Mouse (Mus musculus): ENCODE measurements around the gene Mctp2. TPM values are rescaled to one million over a fixed set of nuclear protein-coding genes. Genes with fewer than 3 reads are reported as not detected.

Gene Mctp2
- polyA plus RNA-seq, 1 experiment: 7.1 TPM

GRCm38 (mm10) chr7:72313908-72314307 is 7.5 kb upstream of the Mctp2 start:
- Histone ChIP-seq H3K27ac (ENCODE audit: control insufficient read depth, insufficient read depth, low read depth, low read length, poor library complexity) (no peak overlapping the region), H3K4me1 (ENCODE audit: control insufficient read depth, insufficient read depth, low read length) (no peaks in the 10 kb centered on the region; the same call in 1 of the 2 replicates)

GRCm38 (mm10) chr7:72311582-72311981 is 5.2 kb upstream of the Mctp2 start:
- H3K4me3 ChIP-seq (replicated peaks; ENCODE audit: control insufficient read depth, low read depth, low read length): no peak overlapping the region
- TF ChIP-seq POLR2A (IDR thresholded peaks at IDR 0.05; ENCODE audit: borderline replicate concordance, control insufficient read depth, low read depth, low read length): no peak
- no peak for TF ChIP-seq CTCF (IDR thresholded peaks at IDR 0.05; ENCODE audit: control insufficient read depth, insufficient read depth, low read length)
- H3K27ac ChIP-seq (ENCODE audit: control insufficient read depth, insufficient read depth, low read depth, low read length, poor library complexity): no peak overlapping the region
- no peaks in the 10 kb centered on the region; the same call in 1 of the 2 replicates for H3K4me1 ChIP-seq (ENCODE audit: control insufficient read depth, insufficient read depth, low read length)
- WGBS: 56% methylated on average over 8 of the region's 8 CpGs

More at GRCm38 (mm10) chr7:72313908-72314307, 7.5 kb upstream of the Mctp2 start:
- TF ChIP-seq CTCF (IDR thresholded peaks at IDR 0.05; ENCODE audit: control insufficient read depth, insufficient read depth, low read length) (no peak), POLR2A (IDR thresholded peaks at IDR 0.05; ENCODE audit: borderline replicate concordance, control insufficient read depth, low read depth, low read length) (no peak)
- 55% methylated on average over 3 of the region's 3 CpGs for WGBS
- no peak overlapping the region for H3K4me3 ChIP-seq (replicated peaks; ENCODE audit: control insufficient read depth, low read depth, low read length)

- Histone ChIP-seq H3K27ac (ENCODE audit: control insufficient read depth, insufficient read depth, low read depth, low read length, poor library complexity) (peak overlapping the region; percentile 48; the same call in 1 of the 2 replicates), H3K4me3 (replicated peaks; ENCODE audit: control insufficient read depth, low read depth, low read length) (no peak overlapping the region), H3K4me1 (ENCODE audit: control insufficient read depth, insufficient read depth, low read length) (peaks cover 1% of the 10 kb centered on the region; the same call in 1 of the 2 replicates)
- WGBS: 4% methylated on average over 5 of the region's 5 CpGs
- TF ChIP-seq CTCF (IDR thresholded peaks at IDR 0.05; ENCODE audit: control insufficient read depth, insufficient read depth, low read length): no peak
- TF ChIP-seq POLR2A (IDR thresholded peaks at IDR 0.05; ENCODE audit: borderline replicate concordance, control insufficient read depth, low read depth, low read length): no peak
Measured at GRCm38 (mm10) chr7:72308078-72308477, 1.7 kb upstream of the Mctp2 start.

- Histone ChIP-seq H3K27ac (ENCODE audit: control insufficient read depth, insufficient read depth, low read depth, low read length, poor library complexity) (peak overlapping the region; percentile 86), H3K4me1 (ENCODE audit: control insufficient read depth, insufficient read depth, low read length) (peaks cover 1% of the 10 kb centered on the region; the same call in 1 of the 2 replicates)
- 11% methylated on average over 7 of the region's 7 CpGs for WGBS
Measured at GRCm38 (mm10) chr7:72306847-72307246, 439 bp upstream of the Mctp2 start.

DNA sequence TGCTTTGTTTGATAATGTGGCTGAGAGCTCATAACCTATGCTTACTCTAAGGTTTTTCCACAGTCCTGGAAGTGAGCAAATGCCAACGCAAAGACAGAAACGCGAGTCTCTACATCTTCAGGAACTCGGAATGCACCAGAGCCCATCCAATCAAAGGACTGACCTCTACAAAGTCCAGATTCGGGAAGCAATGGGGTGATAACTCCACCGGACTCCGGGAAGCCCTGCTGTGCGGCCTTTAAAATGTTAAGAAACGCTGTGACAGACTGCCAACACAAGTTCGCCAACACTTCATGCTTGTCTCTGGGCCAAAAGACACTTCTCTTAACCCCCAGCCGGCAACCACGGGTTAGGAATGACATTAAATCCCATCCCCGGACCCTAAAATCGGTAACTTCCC is 437 bp downstream of the Mctp2 start:
- WGBS: 2% methylated on average over 14 of the region's 14 CpGs
- Histone ChIP-seq H3K27ac (ENCODE audit: control insufficient read depth, insufficient read depth, low read depth, low read length, poor library complexity) (peak overlapping the region; percentile 86), H3K4me1 (ENCODE audit: control insufficient read depth, insufficient read depth, low read length) (peaks cover 1% of the 10 kb centered on the region; the same call in 1 of the 2 replicates), H3K4me3 (replicated peaks; ENCODE audit: control insufficient read depth, low read depth, low read length) (peak overlapping the region; percentile 85)
- TF ChIP-seq CTCF (IDR thresholded peaks at IDR 0.05; ENCODE audit: control insufficient read depth, insufficient read depth, low read length) (no peak), POLR2A (IDR thresholded peaks at IDR 0.05; ENCODE audit: borderline replicate concordance, control insufficient read depth, low read depth, low read length) (no peak)

More at GRCm38 (mm10) chr7:72306847-72307246, 439 bp upstream of the Mctp2 start:
- peak overlapping the region; percentile 85 for H3K4me3 ChIP-seq (replicated peaks; ENCODE audit: control insufficient read depth, low read depth, low read length)
- TF ChIP-seq CTCF (IDR thresholded peaks at IDR 0.05; ENCODE audit: control insufficient read depth, insufficient read depth, low read length) (no peak), POLR2A (IDR thresholded peaks at IDR 0.05; ENCODE audit: borderline replicate concordance, control insufficient read depth, low read depth, low read length) (no peak; the same call in 1 of the 2 replicates)

DNA sequence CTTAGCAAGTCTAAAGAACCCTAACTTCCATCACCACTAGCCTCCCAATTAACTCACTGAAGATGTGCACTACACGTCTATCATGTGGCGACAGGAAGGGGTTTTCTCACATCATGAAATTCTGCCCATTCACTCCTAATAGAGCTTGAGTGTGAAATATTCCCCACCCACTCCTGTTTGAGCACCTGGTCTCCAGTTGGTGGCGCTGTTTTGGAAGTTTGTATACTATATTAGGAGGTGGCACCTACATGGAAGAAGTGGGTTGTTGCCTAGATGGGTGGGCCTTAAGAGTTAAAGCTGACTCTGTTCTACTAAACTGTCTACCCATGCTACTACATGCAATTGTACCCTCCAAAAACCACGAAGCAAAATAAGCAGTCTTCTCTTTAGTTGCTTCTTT is 4.7 kb downstream of the Mctp2 start:
- WGBS: 65% methylated on average over 4 of the region's 4 CpGs
- Histone ChIP-seq H3K27ac (ENCODE audit: control insufficient read depth, insufficient read depth, low read depth, low read length, poor library complexity) (no peak overlapping the region), H3K4me1 (ENCODE audit: control insufficient read depth, insufficient read depth, low read length) (peaks cover 3% of the 10 kb centered on the region; the same call in 1 of the 2 replicates), H3K4me3 (replicated peaks; ENCODE audit: control insufficient read depth, low read depth, low read length) (no peak overlapping the region)
- TF ChIP-seq POLR2A (IDR thresholded peaks at IDR 0.05; ENCODE audit: borderline replicate concordance, control insufficient read depth, low read depth, low read length) (no peak), CTCF (IDR thresholded peaks at IDR 0.05; ENCODE audit: control insufficient read depth, insufficient read depth, low read length) (no peak)

DNA sequence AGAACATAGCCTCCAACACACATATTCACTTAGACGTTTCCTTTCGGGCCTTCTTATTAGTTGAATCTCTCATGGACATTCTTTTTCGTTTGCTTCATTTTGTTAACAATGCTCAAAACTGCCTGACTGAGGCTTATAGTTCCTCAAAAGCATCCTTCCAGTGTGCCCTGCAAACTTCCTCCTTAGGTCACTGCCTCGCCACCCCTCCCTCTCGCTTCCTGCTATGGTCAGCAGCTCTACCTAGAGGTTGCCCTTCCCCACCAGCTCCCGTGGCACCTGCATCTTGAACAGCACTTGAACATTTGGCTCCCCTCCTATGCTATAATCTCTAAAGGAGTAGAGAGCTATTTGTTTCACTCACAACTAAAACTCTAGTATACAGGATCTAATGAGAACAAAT is 6.7 kb downstream of the Mctp2 start:
- peaks cover 3% of the 10 kb centered on the region; the same call in 1 of the 2 replicates for H3K4me1 ChIP-seq (ENCODE audit: control insufficient read depth, insufficient read depth, low read length)
- WGBS: 3% methylated on average over 6 of the region's 6 CpGs
- H3K4me3 ChIP-seq (replicated peaks; ENCODE audit: control insufficient read depth, low read depth, low read length): no peak overlapping the region
- H3K27ac ChIP-seq (ENCODE audit: control insufficient read depth, insufficient read depth, low read depth, low read length, poor library complexity): no peak overlapping the region
- TF ChIP-seq POLR2A (IDR thresholded peaks at IDR 0.05; ENCODE audit: borderline replicate concordance, control insufficient read depth, low read depth, low read length) (no peak), CTCF (IDR thresholded peaks at IDR 0.05; ENCODE audit: control insufficient read depth, insufficient read depth, low read length) (no peak; the same call in 1 of the 2 replicates)

- no peak overlapping the region for H3K27ac ChIP-seq (ENCODE audit: control insufficient read depth, insufficient read depth, low read depth, low read length, poor library complexity)
- WGBS: 32% methylated on average over 5 of the region's 5 CpGs
- no peak overlapping the region for H3K4me3 ChIP-seq (replicated peaks; ENCODE audit: control insufficient read depth, low read depth, low read length)
- peaks cover 2% of the 10 kb centered on the region; the same call in 1 of the 2 replicates for H3K4me1 ChIP-seq (ENCODE audit: control insufficient read depth, insufficient read depth, low read length)
- no peak for TF ChIP-seq POLR2A (IDR thresholded peaks at IDR 0.05; ENCODE audit: borderline replicate concordance, control insufficient read depth, low read depth, low read length)
- no peak for TF ChIP-seq CTCF (IDR thresholded peaks at IDR 0.05; ENCODE audit: control insufficient read depth, insufficient read depth, low read length)
Measured at GRCm38 (mm10) chr7:72297013-72297412, 9.4 kb downstream of the Mctp2 start.

All from bone marrow, adult 2 months (tissue).